In genomic region chr7:4844245-4844916, GRCm38 (mm10) we compare ENCODE assay signal across 8 mouse cellular contexts. TPM values are rescaled to one million over a fixed set of nuclear protein-coding genes. Genes with fewer than 3 reads are reported as not detected.
DNase-seq lines count a peak whose midpoint lies in the region; ATAC-seq lines count a peak whose summit lies in the region.

Shisa7 (minus strand) TSS chr7:4844696.

- H3K9ac ChIP-seq in kidney, embryonic 14.5 days (ENCODE audit: low read depth, low read length): peak within 1 kb of the TSS; percentile 47
- H3K9ac ChIP-seq in embryonic facial prominence, embryonic 15.5 days: peak within 1 kb of the TSS; percentile 23; the same call in 1 of the 2 replicates
- H3K9ac ChIP-seq in midbrain, embryonic 15.5 days: peak within 1 kb of the TSS; percentile 76

- peak within 1 kb of the TSS; percentile 87 for H3K4me2 ChIP-seq in kidney, embryonic 14.5 days (replicated peaks; ENCODE audit: low read depth, low read length)
- peak within 1 kb of the TSS; percentile 86 for H3K4me2 ChIP-seq in embryonic facial prominence, embryonic 15.5 days (replicated peaks)
- peak within 1 kb of the TSS; percentile 85 for H3K4me2 ChIP-seq in midbrain, embryonic 15.5 days

- peaks cover 33% of the 10 kb centered on the region for H3K27me3 ChIP-seq in kidney, embryonic 14.5 days (ENCODE audit: control insufficient read depth, insufficient read depth, low read length)
- H3K27me3 ChIP-seq in embryonic facial prominence, embryonic 15.5 days: peaks cover 52% of the 10 kb centered on the region
- H3K27me3 ChIP-seq in midbrain, embryonic 15.5 days (replicated peaks): no peaks in the 10 kb centered on the region

- no peak within 1 kb of the TSS for H3K27ac ChIP-seq in kidney, embryonic 14.5 days (ENCODE audit: low read depth, low read length)
- no peak within 1 kb of the TSS for H3K27ac ChIP-seq in embryonic facial prominence, embryonic 15.5 days (replicated peaks)
- peak within 1 kb of the TSS; percentile 90 for H3K27ac ChIP-seq in midbrain, embryonic 15.5 days

- DNase-seq in kidney, postnatal 14 days: no peak
- DNase-seq in layer of hippocampus, adult 9-11 months: peak; percentile 21
- no peak for DNase-seq in lung, postnatal 14 days

- H3K4me1 ChIP-seq in kidney, embryonic 14.5 days (ENCODE audit: control insufficient read depth, insufficient read depth, low read length): peaks cover 15% of the 10 kb centered on the region; the same call in 1 of the 2 replicates
- H3K4me1 ChIP-seq in embryonic facial prominence, embryonic 15.5 days: peaks cover 30% of the 10 kb centered on the region
- peaks cover 29% of the 10 kb centered on the region for H3K4me1 ChIP-seq in midbrain, embryonic 15.5 days

- H3K4me3 ChIP-seq in kidney, embryonic 14.5 days (ENCODE audit: low read length): peak within 1 kb of the TSS; percentile 44
- peak within 1 kb of the TSS; percentile 46 for H3K4me3 ChIP-seq in embryonic facial prominence, embryonic 15.5 days (replicated peaks)
- peak within 1 kb of the TSS; percentile 81 for H3K4me3 ChIP-seq in midbrain, embryonic 15.5 days

- no peaks in the 10 kb centered on the region for H3K36me3 ChIP-seq in kidney, embryonic 14.5 days (ENCODE audit: control insufficient read depth, insufficient read depth, low read length)
- H3K36me3 ChIP-seq in embryonic facial prominence, embryonic 15.5 days: no peaks in the 10 kb centered on the region
- H3K36me3 ChIP-seq in midbrain, embryonic 15.5 days (replicated peaks): no peaks in the 10 kb centered on the region

- 1% methylated on average over 41 of the region's 41 CpGs for WGBS in kidney, embryonic 14.5 days
- 1% methylated on average over 41 of the region's 41 CpGs for WGBS in embryonic facial prominence, embryonic 15.5 days
- WGBS in midbrain, embryonic 15.5 days: 1% methylated on average over 40 of the region's 41 CpGs

- H3K9me3 ChIP-seq in kidney, embryonic 14.5 days (ENCODE audit: control insufficient read depth, low read length): no peaks in the 10 kb centered on the region
- H3K9me3 ChIP-seq in embryonic facial prominence, embryonic 15.5 days (replicated peaks): no peaks in the 10 kb centered on the region
- H3K9me3 ChIP-seq in midbrain, embryonic 15.5 days: no peaks in the 10 kb centered on the region

- peak; percentile 68 for ATAC-seq in kidney, embryonic 14.5 days (ENCODE audit: low FRiP score, low TSS enrichment)
- ATAC-seq in embryonic facial prominence, embryonic 15.5 days (ENCODE audit: insufficient number of reproducible peaks, low FRiP score, low TSS enrichment, low read depth): peak; percentile 32; the same call in 1 of the 2 replicates
- peak; percentile 81 for ATAC-seq in midbrain, embryonic 15.5 days (replicated peaks)
- ATAC-seq in activated CD4-positive, CD25-positive, alpha-beta regulatory T cell, adult 4 months: no peak
- no peak for ATAC-seq in megakaryocyte, adult 5-6 weeks (ENCODE audit: poor library complexity, severe bottlenecking)

RNA-seq across cellular contexts. Expression of gene Shisa7, which starts in this region (rescaled TPM):
- 0.89 and 1.1 TPM in 2 replicates for polyA plus RNA-seq in kidney, embryonic 14.5 days (2014; fragmentation: Nextera tagmentation; extraction: Ambion mirVana)
- polyA plus RNA-seq in embryonic facial prominence, embryonic 15.5 days (2015; fragmentation: Nextera tagmentation; extraction: Ambion mirVana): 0.43 and 0.99 TPM in 2 replicates
- 15.3 and 16.6 TPM in 2 replicates for polyA plus RNA-seq in midbrain, embryonic 15.5 days (2015; fragmentation: Nextera tagmentation; extraction: Ambion mirVana)
- polyA plus RNA-seq in activated CD4-positive, CD25-positive, alpha-beta regulatory T cell, adult 4 months (2017; shearing (Covaris generic)): under 1 TPM in 1 of 2 experiments, not detected in 1; 0.09 TPM
- total RNA-seq in megakaryocyte, adult 5-6 weeks (2015): not detected in 2 replicates
- total RNA-seq in megakaryocyte, adult 5-6 weeks (2017): not detected in 2 replicates

Comparison
In these comparisons a context has a peak if more than half of its experiments do, and no peak if none do; other contexts are left out.
1. Peak in ATAC-seq, H3K4me3 ChIP-seq, H3K9ac ChIP-seq and H3K4me2 ChIP-seq in embryonic facial prominence, embryonic 15.5 days; RNA of the gene not detected or under 1 TPM.
2. ATAC-seq: peak in kidney, embryonic 14.5 days (single experiment) and midbrain, embryonic 15.5 days (single experiment); none in activated CD4-positive, CD25-positive, alpha-beta regulatory T cell, adult 4 months (single experiment) and megakaryocyte, adult 5-6 weeks (single experiment).
3. H3K9ac ChIP-seq: peak in every context shown above with its lines; median percentile 76 in midbrain, embryonic 15.5 days; 47 in kidney, embryonic 14.5 days; 23 in embryonic facial prominence, embryonic 15.5 days.
4. Peak in every context shown above with its lines, with median percentiles within 50 percentile points of each other: H3K4me2 ChIP-seq and H3K4me3 ChIP-seq.